Mouse (Mus musculus) megakaryocyte, embryonic 14.5 days (primary cell): ENCODE results near the gene Epb41l2.

Experiments
- FLI1 ChIP-seq: IDR thresholded peaks from 2 replicates; pipeline ENCODE4 v1.6.1; 2012; ENCODE audit warnings: low read length, inconsistent platforms, mixed read lengths
- GATA1 ChIP-seq: IDR thresholded peaks from 3 replicates; pipeline ENCODE4 v1.6.1; 2012; ENCODE audit warnings: mixed read lengths, low read length, inconsistent platforms, borderline replicate concordance

GRCm38 (mm10) chr10:25404702-25405098, 45.1 kb downstream of the Epb41l2 start:
- TF ChIP-seq GATA1, result no peak
- TF ChIP-seq FLI1, result no peak
